11 mouse cellular contexts compared by ENCODE assay signal in the genomic region with DNA sequence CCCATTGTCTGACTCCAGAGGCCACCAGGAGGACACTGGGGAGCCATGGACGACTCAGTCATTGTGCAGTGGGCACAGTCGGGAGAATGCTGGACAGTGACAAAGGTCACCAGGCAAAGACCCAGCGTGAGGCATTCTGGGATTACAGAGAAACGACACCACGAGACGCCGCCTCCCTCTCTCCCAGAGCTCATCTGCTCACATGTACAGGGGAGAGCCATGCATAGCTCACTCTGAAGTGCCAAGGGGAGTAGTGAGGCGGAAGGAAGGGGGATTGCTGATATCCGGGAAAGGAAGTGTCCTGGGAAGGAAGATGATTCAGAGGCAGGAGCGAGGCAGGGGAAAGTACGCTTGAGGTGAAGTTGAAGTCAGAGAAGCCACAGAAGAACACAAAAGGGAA. TPM values are rescaled to one million over a fixed set of nuclear protein-coding genes. Genes with fewer than 3 reads are reported as not detected.
DNase-seq lines count a peak whose midpoint lies in the region; ATAC-seq lines count a peak whose summit lies in the region.
"Had no signal": no experiment of that assay in that cellular context is flagged by ENCODE, and none has a peak within 500 bp of the region (broad histone marks: within the 10 kb centered on the region; RNA-seq: fewer than 3 reads in every experiment).

No protein-coding gene starts in this region.

- intact Hi-C loops in heart, postnatal 14 days (cut with DNase I): no loop called here

- no peak overlapping the region for H3K9ac ChIP-seq in heart, embryonic 14.5 days (ENCODE audit: low read length)
- no peak overlapping the region for H3K9ac ChIP-seq in kidney, embryonic 15.5 days
- no peak overlapping the region for H3K9ac ChIP-seq in hindbrain, embryonic 12.5 days
- H3K9ac ChIP-seq: embryonic facial prominence, embryonic 13.5 days had no signal

- DNase-seq in heart, postnatal 14 days: no peak
- peak; percentile 19 to 24 for DNase-seq in lung, postnatal 4 days
- DNase-seq in Muller cell, postnatal 12 days (ENCODE audit: inconsistent ontology term): no peak
- DNase-seq: layer of hippocampus, postnatal 36 days had no signal

- H3K4me1 ChIP-seq in heart, embryonic 14.5 days (ENCODE audit: control insufficient read depth in 2 of 2, insufficient read depth in 2 of 2, low read length in 2 of 2): peaks cover 0 to 2% of the 10 kb centered on the region in 2 experiments; a peak in 1 of 4 replicates
- H3K4me1 ChIP-seq in brown adipose tissue, adult 24 weeks (ENCODE audit: control insufficient read depth, insufficient read depth, insufficient read length, low read length): peaks cover 5% of the 10 kb centered on the region; the same call in 1 of the 2 replicates
- peaks cover 5% of the 10 kb centered on the region; the same call in 1 of the 2 replicates for H3K4me1 ChIP-seq in kidney, embryonic 15.5 days
- H3K4me1 ChIP-seq in hindbrain, embryonic 12.5 days: no peaks in the 10 kb centered on the region
- H3K4me1 ChIP-seq: embryonic facial prominence, embryonic 13.5 days had no signal

- H3K27ac ChIP-seq in heart, embryonic 14.5 days (replicated peaks in 1 of 2; ENCODE audit: control insufficient read depth in 1 of 2, insufficient read depth in 1 of 2, low read depth in 2 of 2, low read length in 2 of 2): no peak overlapping the region
- peak overlapping the region; percentile 71 for H3K27ac ChIP-seq in brown adipose tissue, adult 24 weeks (replicated peaks; ENCODE audit: low read depth, low read length)
- H3K27ac ChIP-seq in kidney, embryonic 15.5 days: no peak overlapping the region
- H3K27ac ChIP-seq in hindbrain, embryonic 12.5 days: no peak overlapping the region
- H3K27ac ChIP-seq: embryonic facial prominence, embryonic 13.5 days had no signal

- H3K27me3 ChIP-seq in heart, embryonic 14.5 days (ENCODE audit: control insufficient read depth, insufficient read depth, low read length): peaks cover 14% of the 10 kb centered on the region; the same call in 1 of the 2 replicates
- 0 out of 2 replicates have a peak, but pooled peaks cover 2% of the 10 kb centered on the region for H3K27me3 ChIP-seq in kidney, embryonic 15.5 days
- H3K27me3 ChIP-seq in hindbrain, embryonic 12.5 days: no peaks in the 10 kb centered on the region
- H3K27me3 ChIP-seq: embryonic facial prominence, embryonic 13.5 days had no signal

- 42% methylated on average over 11 of the region's 11 CpGs for WGBS in heart, embryonic 14.5 days
- 40% methylated on average over 11 of the region's 11 CpGs for WGBS in kidney, embryonic 15.5 days
- 46% methylated on average over 11 of the region's 11 CpGs for WGBS in hindbrain, embryonic 12.5 days

- H3K36me3 ChIP-seq in heart, embryonic 14.5 days (ENCODE audit: control insufficient read depth, insufficient read depth, low read length): no peaks in the 10 kb centered on the region
- no peaks in the 10 kb centered on the region for H3K36me3 ChIP-seq in kidney, embryonic 15.5 days
- H3K36me3 ChIP-seq in hindbrain, embryonic 12.5 days: no peaks in the 10 kb centered on the region
- H3K36me3 ChIP-seq: embryonic facial prominence, embryonic 13.5 days had no signal

- no peaks in the 10 kb centered on the region for H3K9me3 ChIP-seq in heart, embryonic 14.5 days (ENCODE audit: control insufficient read depth, low read length)
- H3K9me3 ChIP-seq in kidney, embryonic 15.5 days (replicated peaks): no peaks in the 10 kb centered on the region
- no peaks in the 10 kb centered on the region for H3K9me3 ChIP-seq in hindbrain, embryonic 12.5 days (replicated peaks)
- H3K9me3 ChIP-seq: embryonic facial prominence, embryonic 13.5 days had no signal

- H3K4me2 ChIP-seq in heart, embryonic 14.5 days (ENCODE audit: low read length): 0 out of 2 replicates have a peak overlapping the region, but pooled peaks have one; percentile 13
- H3K4me2 ChIP-seq in kidney, embryonic 15.5 days: peak overlapping the region; percentile 27
- H3K4me2 ChIP-seq in hindbrain, embryonic 12.5 days (replicated peaks): no peak overlapping the region
- H3K4me2 ChIP-seq: embryonic facial prominence, embryonic 13.5 days had no signal

- no peak overlapping the region for H3K4me3 ChIP-seq in heart, embryonic 14.5 days (ENCODE audit: control insufficient read depth in 1 of 2, insufficient read depth in 1 of 2, low read depth in 1 of 2, low read length in 2 of 2)
- H3K4me3 ChIP-seq in brown adipose tissue, adult 24 weeks (ENCODE audit: insufficient read depth, low read depth, low read length): peak overlapping the region; percentile 7
- no peak overlapping the region for H3K4me3 ChIP-seq in kidney, embryonic 15.5 days (replicated peaks)
- no peak overlapping the region for H3K4me3 ChIP-seq in hindbrain, embryonic 12.5 days
- H3K4me3 ChIP-seq: embryonic facial prominence, embryonic 13.5 days; myocyte had no signal

- ATAC-seq in heart, embryonic 14.5 days (ENCODE audit: insufficient number of reproducible peaks, insufficient read depth, low FRiP score, low read depth): no peak
- ATAC-seq in kidney, embryonic 15.5 days (replicated peaks; ENCODE audit: low FRiP score): no peak
- ATAC-seq in hindbrain, embryonic 12.5 days (ENCODE audit: low FRiP score): no peak
- ATAC-seq: hindbrain, embryonic 16.5 days had no signal

RNA-seq across cellular contexts. Expression of gene Ttpal, which starts 26.9 kb away (rescaled TPM):
- 23.7 and 24.2 TPM in 2 replicates for polyA plus RNA-seq in heart, embryonic 14.5 days (2014; fragmentation: Nextera tagmentation; extraction: Ambion mirVana)
- 10 to 100 TPM; 13.6 to 13.9 TPM for total RNA-seq in heart, postnatal 14 days (2021)
- polyA plus RNA-seq in brown adipose tissue, adult 24 weeks (2012; ENCODE audit: insufficient read depth, insufficient read length, missing spikeins): 4.8 and 5.8 TPM in 2 replicates
- 29.2 and 30.6 TPM in 2 replicates for polyA plus RNA-seq in kidney, embryonic 15.5 days (2015; fragmentation: Nextera tagmentation; extraction: Ambion mirVana)
- 51.5 and 52.0 TPM in 2 replicates for polyA plus RNA-seq in hindbrain, embryonic 12.5 days (2016; fragmentation: Nextera tagmentation; extraction: Ambion mirVana)

Comparison
In these comparisons a context has a peak if more than half of its experiments do, and no peak if none do; other contexts are left out.
1. DNase-seq: peak in lung, postnatal 4 days (2 of 2); none in heart, postnatal 14 days (0 of 2) and Muller cell, postnatal 12 days (single experiment).